Mouse (Mus musculus) left cerebral cortex, adult 9 months (tissue): ENCODE data around the gene Sbsn.
"Not testable (repeated sequence)": the region's sequence is repeated elsewhere in the genome, so short reads cannot be mapped to it uniquely, and the experiment has no call there.

Source experiments
- DNase-seq, 2 experiments: peaks; one replicate each; pipeline ENCODE4 v3.0.0; 2022; ENCODE audit warnings: low spot score in 2 of 2

Sbsn gene

GRCm38 (mm10) chr7:30751086-30751669 lies at the start of gene Sbsn:
Gene Sbsn, plus strand, starts transcription at chr7:30751471.
- no peak for DNase-seq

DNA sequence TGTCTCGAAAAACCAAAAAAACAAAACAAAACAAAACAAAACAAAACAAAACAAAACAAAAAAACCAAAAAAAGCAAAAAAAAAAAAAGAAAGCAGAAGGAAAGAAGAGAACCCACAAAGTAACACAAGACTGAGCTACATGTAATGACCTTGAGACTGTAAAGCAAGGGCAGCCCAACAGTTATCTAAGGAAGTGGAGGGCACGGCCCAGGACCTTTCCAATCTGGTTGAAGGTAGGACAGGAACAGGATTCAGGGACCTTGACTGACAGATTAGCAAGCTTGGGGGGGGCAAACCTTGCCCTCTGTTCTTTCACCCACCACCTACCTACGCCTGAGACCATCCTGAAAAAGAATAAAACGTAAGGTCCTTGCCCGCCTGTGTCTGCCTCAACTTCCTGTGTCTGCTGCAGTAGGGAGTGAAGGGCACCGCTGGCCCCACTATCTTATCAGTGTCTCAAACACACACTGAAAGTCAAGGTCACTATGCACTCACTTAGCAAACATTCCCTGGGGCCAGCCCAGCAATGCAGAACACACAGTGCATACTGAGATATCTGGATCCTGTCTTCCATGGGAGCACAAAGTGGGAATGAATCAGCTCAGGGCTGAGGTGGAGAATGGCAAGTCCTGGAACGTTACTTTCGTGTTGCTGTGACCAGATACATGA lies 44.9 kb upstream of the Sbsn start:
- DNase-seq, result no peak

DNA sequence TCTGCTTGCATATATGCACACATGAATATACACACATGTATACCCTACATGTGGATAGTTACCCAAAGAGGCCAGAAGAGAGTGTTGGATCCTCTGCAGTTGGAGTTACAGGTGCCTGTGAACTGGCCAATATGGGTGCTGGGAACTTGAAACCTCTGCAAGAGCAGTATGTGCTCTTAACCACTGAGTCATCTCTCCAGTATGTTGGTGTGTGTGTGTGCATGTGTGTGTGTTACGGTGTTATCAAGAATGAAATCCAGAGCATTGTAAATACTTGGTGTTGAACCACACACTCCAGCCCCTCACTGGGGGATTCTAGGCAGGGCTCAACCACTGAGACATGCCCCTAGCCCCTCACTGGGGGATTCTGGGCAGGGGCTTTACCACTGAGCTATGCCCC lies 43.8 kb upstream of the Sbsn start:
- no peak for DNase-seq

DNA sequence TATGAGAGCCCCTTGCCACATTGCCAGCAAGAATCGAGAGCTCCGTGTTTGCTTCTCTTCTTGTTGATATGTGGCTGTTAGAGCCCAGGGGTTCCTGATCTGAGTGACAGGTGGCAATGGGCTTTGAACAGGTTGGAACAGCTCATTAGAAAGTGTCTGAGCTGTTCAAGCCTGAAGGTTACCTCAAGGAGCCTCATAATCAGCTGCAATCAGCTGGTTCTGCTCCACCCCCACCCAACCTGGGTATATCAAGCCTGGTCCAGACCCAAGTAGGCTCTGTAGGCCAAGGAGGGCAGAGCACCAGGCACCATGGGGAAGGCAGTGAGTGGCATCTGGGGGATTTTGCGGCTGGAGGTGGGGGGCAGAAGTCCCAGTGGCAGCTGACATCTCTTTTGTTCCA lies 39.3 kb upstream of the Sbsn start, which contains the start of gene Atp4a:
Gene Atp4a (plus strand): TSS at position 268 of the 400 bp plus-strand sequence.
- DNase-seq, result no peak

- DNase-seq, result peak in 1 of 2 experiments; percentile 64
Measured at GRCm38 (mm10) chr7:30717006-30717715, 34.1 kb upstream of the Sbsn start.

- DNase-seq, result no peak
Measured at GRCm38 (mm10) chr7:30717716-30718046, 33.6 kb upstream of the Sbsn start.

DNA sequence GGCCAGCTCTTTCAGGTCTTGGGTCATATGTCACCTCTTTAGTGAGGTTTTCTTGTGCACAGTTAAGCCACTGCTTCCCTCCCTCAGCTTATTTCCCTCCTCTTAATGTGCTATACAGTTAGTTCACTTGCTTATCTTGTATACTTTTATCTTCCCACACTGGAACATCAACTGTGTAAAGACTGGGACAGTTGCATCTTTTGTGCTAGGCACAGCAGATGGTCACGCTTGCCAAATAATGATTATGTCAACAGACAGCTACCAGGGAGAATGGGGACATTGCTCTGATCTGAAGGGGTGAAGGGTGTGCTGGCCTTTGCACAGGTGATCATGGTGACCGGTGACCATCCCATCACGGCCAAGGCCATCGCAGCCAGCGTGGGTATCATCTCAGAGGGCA lies 31.6 kb upstream of the Sbsn start:
- no peak for DNase-seq

- no peak for DNase-seq
Measured at GRCm38 (mm10) chr7:30721286-30721685, 30.0 kb upstream of the Sbsn start.

- no peak for DNase-seq
Measured at GRCm38 (mm10) chr7:30723274-30723953, 27.9 kb upstream of the Sbsn start.

DNA sequence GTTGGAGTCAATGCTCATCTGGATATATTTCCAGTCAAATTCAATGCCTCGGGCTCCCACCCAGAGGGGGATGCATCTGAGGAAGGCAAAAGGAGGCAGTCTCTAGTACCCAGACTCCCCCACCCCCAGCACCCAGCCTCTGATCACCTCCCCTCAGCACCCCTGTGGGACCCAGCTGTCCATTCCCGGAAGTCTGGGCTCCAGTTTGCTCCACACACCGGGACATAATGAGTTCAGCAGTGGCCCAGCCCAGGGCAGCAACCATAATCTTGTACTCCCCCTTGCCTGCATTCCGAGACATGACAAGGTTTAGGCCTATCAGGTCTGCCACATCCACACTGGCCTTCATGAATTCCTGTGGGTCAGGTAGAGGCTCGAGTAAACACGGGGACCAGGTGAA lies 23.1 kb upstream of the Sbsn start:
- no peak for DNase-seq

DNA sequence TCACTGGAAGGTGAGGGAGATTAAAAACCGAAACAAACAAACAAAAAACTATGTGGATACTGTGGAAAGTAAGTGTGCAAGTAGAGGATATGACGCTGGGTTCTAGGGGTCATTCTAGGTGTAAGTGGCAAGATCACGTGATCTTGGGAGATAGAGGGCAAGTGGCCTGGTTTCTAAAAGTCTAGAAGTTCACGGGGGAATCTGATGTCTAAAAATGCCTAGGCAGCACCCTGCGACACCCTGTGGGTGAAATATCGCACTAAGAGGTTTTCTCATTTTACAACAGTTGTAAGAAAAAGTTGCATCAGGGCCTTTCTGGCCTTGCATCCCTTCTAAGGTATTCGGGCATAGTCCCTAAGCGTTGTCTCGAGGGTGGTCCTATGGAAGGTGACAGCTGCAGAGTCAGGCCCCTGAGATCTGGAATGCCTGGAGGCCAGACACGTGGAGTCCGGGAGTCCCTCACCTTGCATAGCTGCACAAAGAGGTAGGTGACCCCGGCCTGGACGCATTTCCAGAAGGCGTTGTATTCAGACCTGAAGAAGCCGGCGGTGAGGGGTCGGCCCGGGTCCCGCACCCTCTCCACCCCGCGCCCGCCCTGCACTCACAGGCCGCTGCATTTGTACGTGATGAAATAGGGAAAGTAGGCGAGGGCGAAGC lies 22.4 kb upstream of the Sbsn start:
- no peak for DNase-seq

DNA sequence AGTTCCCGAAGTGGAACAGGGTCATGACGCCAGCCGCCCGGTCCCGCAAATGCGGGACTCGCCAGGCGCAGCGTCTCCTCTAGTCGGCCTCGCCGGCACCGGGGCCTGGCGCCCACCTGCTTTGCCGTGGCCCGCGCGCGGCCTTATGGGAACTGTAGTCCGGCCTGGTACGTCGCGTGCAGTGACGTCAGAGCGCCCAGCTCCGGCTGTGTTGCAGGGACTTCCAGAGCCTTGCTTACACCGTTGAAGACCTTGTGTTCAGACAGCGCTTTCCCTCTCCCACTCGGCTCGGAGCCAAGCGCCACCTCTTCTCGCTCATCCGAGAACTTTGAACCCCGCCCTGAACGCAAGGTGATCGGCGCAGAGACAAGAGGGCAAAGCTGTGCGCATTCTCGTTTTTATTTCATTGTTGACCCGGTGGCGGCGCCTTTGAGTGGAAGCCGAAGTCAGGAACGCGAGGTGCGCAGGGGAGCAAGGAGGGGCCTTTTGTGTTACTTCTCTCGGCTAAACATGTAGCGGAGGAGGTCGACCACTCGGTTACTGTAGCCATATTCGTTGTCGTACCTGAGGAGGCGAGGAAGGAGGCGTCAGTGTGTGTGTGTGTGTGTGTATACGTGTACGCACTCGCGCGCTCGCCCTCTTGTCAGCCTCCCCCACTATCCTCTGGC lies 21.7 kb upstream of the Sbsn start, which contains the start of gene Tmem147:
Gene Tmem147 (minus strand): TSS at position 145 of the 668 bp plus-strand sequence.
- DNase-seq, result peak; percentile 87 to 96

- DNase-seq, result not testable (repeated sequence)
Measured at GRCm38 (mm10) chr7:30730064-30730722, 21.1 kb upstream of the Sbsn start.

DNA sequence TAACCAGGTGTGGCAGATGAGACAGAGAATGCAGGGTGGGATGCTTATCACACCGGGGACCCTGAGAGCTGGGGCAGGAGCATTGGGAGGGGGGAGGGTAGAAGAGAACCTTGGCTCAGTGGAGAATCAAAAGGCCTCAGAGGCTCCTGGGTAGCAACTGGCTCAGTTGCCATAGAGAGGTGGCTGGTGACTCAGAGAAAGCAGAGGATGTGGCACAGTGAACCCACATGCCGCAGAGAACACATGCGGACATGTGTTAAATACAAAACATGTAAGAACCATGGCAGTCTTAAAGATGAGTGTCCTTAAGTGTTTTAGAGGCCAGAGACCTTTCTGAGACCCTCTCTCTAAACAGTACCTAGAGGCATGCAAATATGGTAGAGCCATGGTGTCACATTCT lies 15.1 kb upstream of the Sbsn start:
- no peak for DNase-seq

DNA sequence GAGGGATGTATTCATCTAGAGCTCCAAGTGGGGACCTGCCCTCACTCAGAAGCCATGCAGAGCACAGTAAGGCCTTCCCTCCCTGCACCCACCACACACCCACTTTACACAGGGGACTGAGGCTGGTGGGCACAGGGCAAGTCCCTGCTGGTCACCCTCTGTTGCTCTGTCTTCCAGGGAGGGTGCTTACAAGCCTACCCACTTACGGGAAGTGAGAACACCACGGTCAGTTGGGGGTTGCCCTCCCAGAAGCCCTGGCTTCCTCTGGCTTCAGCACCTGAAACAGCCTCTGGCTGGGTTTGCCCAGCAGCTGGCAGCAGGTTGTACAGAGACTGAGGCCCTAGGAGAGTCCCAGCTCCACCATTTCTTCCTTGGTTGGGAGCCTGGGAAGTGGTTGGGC lies 8.7 kb upstream of the Sbsn start:
- not testable (repeated sequence) for DNase-seq

- not testable (repeated sequence) for DNase-seq
Measured at GRCm38 (mm10) chr7:30743617-30744016, 7.7 kb upstream of the Sbsn start, which contains the start of gene Gapdhs. Gene Gapdhs, minus strand, starts transcription at chr7:30743681.

GRCm38 (mm10) chr7:30744022-30744598 lies 7.2 kb upstream of the Sbsn start:
- no peak for DNase-seq

- no peak for DNase-seq
Measured at GRCm38 (mm10) chr7:30747525-30748204, 3.6 kb upstream of the Sbsn start.

- DNase-seq, result no peak
Measured at GRCm38 (mm10) chr7:30749824-30750606, 1.3 kb upstream of the Sbsn start.
